Mouse (Mus musculus) ES-E14 (cell line): Measurements from ENCODE around the gene Sox1. TPM values are rescaled to one million over a fixed set of nuclear protein-coding genes. Genes with fewer than 3 reads are reported as not detected.

Source experiments
- DNase-seq: peaks from one replicate; pipeline ENCODE4 v3.0.0-alpha.2; 2013; ENCODE audit warnings: low read depth, low spot score
- H3K27ac ChIP-seq: 2 replicates; pipeline ENCODE4 v1.5.1; 2012; ENCODE audit warnings: low read depth, mild to moderate bottlenecking, low read length, moderate library complexity, mixed read lengths; ENCODE audit not compliant: poor library complexity, insufficient read depth, severe bottlenecking
- H3K36me3 ChIP-seq: 2 replicates; pipeline ENCODE4 v1.6.1; 2012; ENCODE audit warnings: mild to moderate bottlenecking, low read length, moderate library complexity, mixed read lengths; ENCODE audit not compliant: control insufficient read depth, poor library complexity, insufficient read depth, severe bottlenecking
- H3K4me1 ChIP-seq, 2 experiments: fragments of 150-350 bp in 1 of 2; sonication (generic) in 1 of 2; 2 replicates each; pipeline ENCODE4 v1.6.1; 2012; ENCODE audit warnings: low read length in 2 of 2, mild to moderate bottlenecking in 1 of 2, mixed read lengths in 1 of 2; ENCODE audit not compliant: control insufficient read depth in 2 of 2, insufficient read depth in 2 of 2, poor library complexity in 1 of 2
- H3K4me3 ChIP-seq, 2 experiments: fragments of 150-350 bp in 1 of 2; sonication (generic) in 1 of 2; 2 replicates each; pipeline ENCODE4 v1.5.1; 2012; ENCODE audit warnings: low read length in 2 of 2, low read depth in 1 of 2, mild to moderate bottlenecking in 1 of 2, mixed read lengths in 1 of 2; ENCODE audit not compliant: insufficient read depth in 1 of 2, poor library complexity in 1 of 2, severe bottlenecking in 1 of 2
- H3K9ac ChIP-seq: 2 replicates; pipeline ENCODE4 v1.6.1; 2012; ENCODE audit warnings: low read depth, mild to moderate bottlenecking, low read length, mixed read lengths; ENCODE audit not compliant: poor library complexity, insufficient read depth, severe bottlenecking
- H3K9me3 ChIP-seq: fragments of 150-350 bp; sonication (generic); 2 replicates; pipeline ENCODE4 v1.6.1; 2012; ENCODE audit warnings: low read depth, mild to moderate bottlenecking, low read length; ENCODE audit not compliant: control insufficient read depth, insufficient read depth
- CHD2 ChIP-seq: IDR thresholded peaks from 2 replicates; pipeline ENCODE4 v1.6.1; 2014; ENCODE audit warnings: mild to moderate bottlenecking, low read depth, low read length, inconsistent platforms
- HCFC1 ChIP-seq: IDR thresholded peaks from 2 replicates; pipeline ENCODE4 v1.6.1; 2012; ENCODE audit warnings: low read length, inconsistent platforms, borderline replicate concordance; ENCODE audit not compliant: insufficient read depth
- MAFK ChIP-seq: IDR thresholded peaks from 2 replicates; pipeline ENCODE4 v1.6.1; 2014; ENCODE audit warnings: mild to moderate bottlenecking, low read depth, low read length, inconsistent platforms; ENCODE audit not compliant: insufficient read depth
- ZC3H11A ChIP-seq: IDR thresholded peaks from 2 replicates; pipeline ENCODE4 v1.6.1; 2012; ENCODE audit warnings: low read depth, mild to moderate bottlenecking, inconsistent platforms, low read length, borderline replicate concordance
- ZNF384 ChIP-seq: IDR thresholded peaks from 2 replicates; pipeline ENCODE4 v1.6.1; 2012; ENCODE audit warnings: low read depth, low read length, inconsistent platforms
- in situ Hi-C, 2 experiments: fragments of 600-800 bp; cut with MboI; formaldehyde crosslinking; loops; one replicate each; pipeline ENCODE4 v1.15.1; 2025; ENCODE audit warnings: low sequenced_read_pairs in 2 of 2, inconsistent platforms in 1 of 2; ENCODE audit not compliant: unreplicated experiment in 2 of 2
- total RNA-seq: library from RNA; depleted of rRNA; stranded (reverse); fragments of 300-350 nt; gene quantifications from 2 replicates; pipeline ENCODE4 v1.2.3, GENCODE M21; 2012

Sox1 gene
- total RNA-seq, 1 experiment, result 1.0 TPM

GRCm38 (mm10) chr8:12434771-12435170 lies 39.7 kb downstream of the Sox1 start:
- Histone ChIP-seq H3K27ac (no peak overlapping the region), H3K9me3 (no peaks in the 10 kb centered on the region), H3K4me1 (peaks cover 8 to 29% of the 10 kb centered on the region in 2 experiments; a peak in 3 of 4 replicates), H3K36me3 (no peaks in the 10 kb centered on the region), H3K9ac (no peak overlapping the region), H3K4me3 (no peak overlapping the region)
- no peak for DNase-seq
- in situ Hi-C loops, result no loop called here
- TF ChIP-seq ZNF384, result no peak
- no peak for TF ChIP-seq CHD2
- TF ChIP-seq ZC3H11A, result no peak
- no peak for TF ChIP-seq MAFK
- no peak for TF ChIP-seq HCFC1

GRCm38 (mm10) chr8:12438021-12438420 lies 42.9 kb downstream of the Sox1 start:
- TF ChIP-seq MAFK (no peak), HCFC1 (no peak), CHD2 (no peak), ZNF384 (no peak)
- Histone ChIP-seq H3K36me3 (no peaks in the 10 kb centered on the region), H3K27ac (no peak overlapping the region), H3K9ac (no peak overlapping the region), H3K4me1 (peaks cover 10 to 25% of the 10 kb centered on the region in 2 experiments), H3K4me3 (no peak overlapping the region), H3K9me3 (no peaks in the 10 kb centered on the region)
- in situ Hi-C loops, result no loop called here
- DNase-seq, result no peak

GRCm38 (mm10) chr8:12439044-12439443 lies 43.9 kb downstream of the Sox1 start:
- no peaks in the 10 kb centered on the region for H3K36me3 ChIP-seq
- H3K27ac ChIP-seq, result peak overlapping the region; percentile 54; the same call in 1 of the 2 replicates
- peaks cover 10 to 21% of the 10 kb centered on the region in 2 experiments for H3K4me1 ChIP-seq
- TF ChIP-seq MAFK (no peak), ZNF384 (no peak), ZC3H11A (no peak), CHD2 (no peak), HCFC1 (no peak)
- peak; percentile 90 for DNase-seq
- in situ Hi-C loops, result no loop called here
- H3K9me3 ChIP-seq, result no peaks in the 10 kb centered on the region
- peak overlapping the region; percentile 55 to 63 for H3K4me3 ChIP-seq
- peak overlapping the region; percentile 45; the same call in 1 of the 2 replicates for H3K9ac ChIP-seq

GRCm38 (mm10) chr8:12439846-12440245 lies 44.8 kb downstream of the Sox1 start:
- Histone ChIP-seq H3K4me3 (peak overlapping the region; percentile 55 to 63), H3K36me3 (no peaks in the 10 kb centered on the region), H3K9ac (peak overlapping the region; percentile 45), H3K27ac (peak overlapping the region; percentile 54), H3K9me3 (no peaks in the 10 kb centered on the region), H3K4me1 (peaks cover 7 to 18% of the 10 kb centered on the region in 2 experiments)
- no peak for DNase-seq
- TF ChIP-seq ZC3H11A (no peak), MAFK (no peak), ZNF384 (no peak), CHD2 (no peak), HCFC1 (no peak)
- in situ Hi-C loops, result no loop called here

- TF ChIP-seq ZNF384, result no peak
- TF ChIP-seq ZC3H11A, result no peak
- TF ChIP-seq MAFK, result no peak
- no peak for TF ChIP-seq CHD2
- TF ChIP-seq HCFC1, result no peak
- Histone ChIP-seq H3K9me3 (no peaks in the 10 kb centered on the region), H3K4me1 (peaks cover 7 to 25% of the 10 kb centered on the region in 2 experiments), H3K36me3 (no peaks in the 10 kb centered on the region), H3K9ac (no peak overlapping the region; the same call in 1 of the 2 replicates), H3K4me3 (no peak overlapping the region), H3K27ac (no peak overlapping the region; the same call in 1 of the 2 replicates)
- DNase-seq, result no peak
- in situ Hi-C loops, result no loop called here
These were observed 45.9 kb downstream of the Sox1 start for GRCm38 (mm10) chr8:12440997-12441396.
